Mouse (Mus musculus) testis, adult 2 months (tissue): ENCODE measurements around the gene Akap13.

Source experiments
- CTCF ChIP-seq: fragments of 200-500 bp; IDR thresholded peaks from 2 replicates; pipeline ENCODE4 v1.5.1; 2012; ENCODE audit warnings: low read depth, mild to moderate bottlenecking, inconsistent platforms, low read length, moderate library complexity; ENCODE audit not compliant: control insufficient read depth, insufficient read depth, insufficient replicate concordance
- POLR2A ChIP-seq: fragments of 200-500 bp; IDR thresholded peaks from 2 replicates; pipeline ENCODE4 v1.6.1; 2012; ENCODE audit warnings: low read depth, mild to moderate bottlenecking, inconsistent platforms, low read length, moderate library complexity; ENCODE audit not compliant: control insufficient read depth

DNA sequence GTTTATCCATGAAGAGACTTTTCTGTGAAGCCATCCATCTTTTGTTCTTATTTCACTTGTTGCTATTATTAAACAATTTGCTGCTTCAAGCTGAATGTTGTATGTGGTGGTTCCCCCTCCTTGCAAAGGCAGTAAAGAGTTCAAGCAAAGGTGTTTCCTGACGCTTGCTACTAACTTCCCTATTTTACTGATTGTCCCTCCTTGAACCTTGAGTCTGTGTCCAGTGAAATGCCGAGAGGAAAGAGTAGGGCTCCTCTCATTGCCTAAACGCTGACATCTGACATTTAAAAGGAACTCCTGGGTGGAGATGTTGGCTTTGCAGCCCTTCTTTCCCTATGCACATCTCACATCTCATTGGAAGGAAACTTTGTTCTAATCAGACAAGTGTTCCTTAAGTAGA is 183.4 kb downstream of the Akap13 start:
- TF ChIP-seq CTCF (no peak), POLR2A (no peak)
